Mouse (Mus musculus): Measurements from ENCODE around the gene Tbc1d19. TPM values are rescaled to one million over a fixed set of nuclear protein-coding genes. Genes with fewer than 3 reads are reported as not detected.

The Tbc1d19 gene
- polyA plus RNA-seq (2021), result 60.6 TPM

DNA sequence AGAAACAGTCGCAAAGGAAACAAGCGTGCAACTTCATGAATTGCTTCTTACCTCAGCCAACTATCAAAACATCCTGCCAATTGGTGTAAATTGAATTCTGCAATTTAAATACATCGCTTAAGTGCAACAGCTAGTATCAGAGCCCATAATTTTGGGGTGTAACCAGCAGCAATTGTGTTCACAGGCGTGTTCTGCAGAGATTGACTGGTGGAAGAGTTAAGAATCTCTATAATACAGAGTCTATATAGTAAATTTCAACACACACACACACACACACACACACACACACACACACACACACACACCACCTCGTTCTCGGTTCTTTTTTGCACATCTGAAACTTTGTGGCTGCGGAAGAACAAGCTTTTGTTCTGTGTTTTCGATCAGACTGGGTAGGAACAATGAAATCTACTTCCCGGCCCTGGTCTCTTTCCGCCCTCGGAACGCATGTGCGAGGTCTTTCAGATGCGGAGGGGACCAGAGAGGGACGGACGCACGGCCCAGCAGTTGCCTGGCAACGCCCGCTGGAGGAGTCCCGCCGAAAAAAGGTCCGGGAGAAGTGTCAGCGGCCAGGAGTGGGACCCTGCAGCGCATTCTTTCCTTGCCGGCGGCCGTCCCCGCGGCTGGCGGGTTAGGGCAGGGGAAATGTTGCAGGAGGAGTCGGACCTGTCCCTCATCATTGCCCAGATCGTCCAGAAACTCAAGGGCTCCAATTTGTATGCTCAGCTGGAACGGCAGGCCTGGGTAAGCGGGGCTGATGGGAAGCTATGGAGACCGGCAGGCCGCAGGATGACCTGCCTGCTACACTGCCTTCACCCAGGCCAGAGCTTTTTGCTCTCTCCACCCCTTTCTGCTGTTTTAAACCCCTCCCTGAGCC, at the start of gene Tbc1d19:
TSS of gene Tbc1d19 (plus strand) at position 492 of the 877 bp plus-strand sequence.
- CTCF ChIA-PET, result no interaction called here
- in situ Hi-C loops (cut with MboI; ENCODE audit: low pct_unique_long_range_greater_than_20kb), result no loop called here
- no peaks in the 10 kb centered on the region for H3K27me3 ChIP-seq
- peak; percentile 49 for DNase-seq (ENCODE audit: low read depth, low spot score)
- POLR2A ChIA-PET, result interaction anchor here (0.6 to 1.4 kb wide), 3 partner anchors 20 to 295 kb away, joined by 3 to 5 read pairs (median 4); no protein-coding TSS in a partner anchor
- no peak for TF ChIP-seq CTCF (IDR thresholded peaks at IDR 0.05)
- peak; percentile 98 for ATAC-seq

GRCm38 (mm10) chr5:53759912-53760311, 49.5 kb upstream of the Tbc1d19 start:
- ChIA-PET CTCF (interaction anchor here (1.0 kb wide), 1 partner anchor 23 kb away, joined by 3 read pairs; no protein-coding TSS in a partner anchor), POLR2A (no interaction called here)
- DNase-seq (ENCODE audit: low read depth, low spot score) (no peak), ATAC-seq (no peak)
- in situ Hi-C loops (cut with MboI; ENCODE audit: low pct_unique_long_range_greater_than_20kb), result no loop called here
- TF ChIP-seq CTCF (IDR thresholded peaks at IDR 0.05), result no peak
- peaks cover 6% of the 10 kb centered on the region for H3K27me3 ChIP-seq

- H3K27me3 ChIP-seq, result no peaks in the 10 kb centered on the region
- POLR2A ChIA-PET, result no interaction called here
- CTCF ChIA-PET, result interaction anchor here (1.0 kb wide), 1 partner anchor 24 kb away, joined by 3 read pairs; no protein-coding TSS in a partner anchor
- ATAC-seq (no peak), DNase-seq (ENCODE audit: low read depth, low spot score) (no peak)
- TF ChIP-seq CTCF (IDR thresholded peaks at IDR 0.05), result no peak
- in situ Hi-C loops (cut with MboI; ENCODE audit: low pct_unique_long_range_greater_than_20kb), result no loop called here
Measured at GRCm38 (mm10) chr5:53760914-53761313, 48.5 kb upstream of the Tbc1d19 start.

DNA sequence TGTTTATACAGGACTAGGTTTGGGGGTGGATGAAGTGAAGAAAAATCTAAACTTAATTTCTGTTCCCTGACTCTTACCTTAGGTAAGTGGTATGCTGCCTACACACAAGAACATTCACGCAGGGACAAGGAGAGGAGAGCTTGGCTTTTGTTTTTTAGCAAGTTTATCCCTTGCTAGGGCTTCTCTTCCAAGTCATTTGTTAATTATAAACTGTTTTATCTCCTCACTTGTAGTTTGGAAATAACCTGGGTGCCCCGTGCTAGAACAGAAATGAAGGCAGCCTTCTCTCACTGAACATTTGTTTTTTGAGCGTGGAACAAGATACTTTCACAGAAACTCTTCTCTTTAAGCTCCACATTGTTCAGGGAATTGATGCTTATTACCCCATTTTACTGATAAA, 48.1 kb upstream of the Tbc1d19 start:
- ChIA-PET POLR2A (no interaction called here), CTCF (interaction anchor here (0.9 kb wide), 1 partner anchor 34 kb away, joined by 3 read pairs; no protein-coding TSS in a partner anchor)
- no peak for TF ChIP-seq CTCF (IDR thresholded peaks at IDR 0.05)
- ATAC-seq (no peak), DNase-seq (ENCODE audit: low read depth, low spot score) (no peak)
- H3K27me3 ChIP-seq, result no peaks in the 10 kb centered on the region
- in situ Hi-C loops (cut with MboI; ENCODE audit: low pct_unique_long_range_greater_than_20kb), result no loop called here

- no peak for ATAC-seq
- in situ Hi-C loops (cut with MboI; ENCODE audit: low pct_unique_long_range_greater_than_20kb), result no loop called here
- H3K27me3 ChIP-seq, result peaks cover 10% of the 10 kb centered on the region
- ChIA-PET CTCF (no interaction called here), POLR2A (interaction anchor here (0.6 kb wide), 1 partner anchor 435 kb away, joined by 3 read pairs; no protein-coding TSS in a partner anchor)
- TF ChIP-seq CTCF (IDR thresholded peaks at IDR 0.05), result no peak
- no peak for DNase-seq (ENCODE audit: low read depth, low spot score)
Measured at GRCm38 (mm10) chr5:53784818-53785520, 24.4 kb upstream of the Tbc1d19 start.

DNA sequence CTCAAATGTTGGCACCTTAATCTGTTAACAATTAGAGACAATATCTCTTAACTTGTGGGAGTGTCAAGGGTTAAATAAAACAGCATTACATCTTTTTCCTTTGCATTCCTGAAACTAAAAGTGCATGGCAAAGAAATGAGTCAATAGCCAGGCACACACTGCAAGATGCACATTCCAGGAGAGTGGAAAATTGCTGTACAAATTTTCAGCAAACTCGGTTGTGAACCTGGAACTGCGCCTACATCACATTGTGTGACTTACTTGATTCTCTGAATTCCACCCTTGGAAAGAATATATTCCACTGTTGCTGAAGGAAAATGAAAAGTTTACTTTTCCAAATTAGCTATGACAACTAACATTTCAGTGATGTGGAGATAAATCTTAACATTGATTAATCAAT, 8.0 kb upstream of the Tbc1d19 start:
- CTCF ChIA-PET, result no interaction called here
- H3K27me3 ChIP-seq, result no peaks in the 10 kb centered on the region
- DNase-seq (ENCODE audit: low read depth, low spot score), result no peak
- no peak for TF ChIP-seq CTCF (IDR thresholded peaks at IDR 0.05)
- in situ Hi-C loops (cut with MboI; ENCODE audit: low pct_unique_long_range_greater_than_20kb), result no loop called here
- POLR2A ChIA-PET, result no interaction called here
- ATAC-seq, result peak; percentile 74

DNA sequence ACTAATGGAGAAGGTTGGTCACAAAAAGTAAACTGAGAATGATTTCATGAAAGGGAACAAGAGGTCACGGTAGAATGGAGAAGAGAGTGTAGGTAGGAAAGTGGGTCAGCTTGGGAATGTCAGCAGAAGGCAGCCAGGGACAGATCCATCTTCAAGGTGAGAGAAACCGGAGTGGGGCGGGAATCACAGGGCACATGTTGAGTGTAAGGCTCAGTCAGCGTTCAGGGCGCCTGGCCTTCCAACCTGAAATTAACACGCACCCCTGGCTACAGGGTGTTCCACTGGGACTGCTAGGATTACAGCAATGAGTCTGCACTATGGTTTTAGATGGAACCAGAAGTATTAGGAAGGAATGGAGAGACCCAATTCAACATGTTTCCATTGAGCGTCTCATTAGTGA, 10.3 kb downstream of the Tbc1d19 start:
- ChIA-PET POLR2A (no interaction called here), CTCF (no interaction called here)
- no peak for DNase-seq (ENCODE audit: low read depth, low spot score)
- no peak for ATAC-seq
- no peak for TF ChIP-seq CTCF (IDR thresholded peaks at IDR 0.05)
- in situ Hi-C loops (cut with MboI; ENCODE audit: low pct_unique_long_range_greater_than_20kb), result no loop called here
- no peaks in the 10 kb centered on the region for H3K27me3 ChIP-seq

DNA sequence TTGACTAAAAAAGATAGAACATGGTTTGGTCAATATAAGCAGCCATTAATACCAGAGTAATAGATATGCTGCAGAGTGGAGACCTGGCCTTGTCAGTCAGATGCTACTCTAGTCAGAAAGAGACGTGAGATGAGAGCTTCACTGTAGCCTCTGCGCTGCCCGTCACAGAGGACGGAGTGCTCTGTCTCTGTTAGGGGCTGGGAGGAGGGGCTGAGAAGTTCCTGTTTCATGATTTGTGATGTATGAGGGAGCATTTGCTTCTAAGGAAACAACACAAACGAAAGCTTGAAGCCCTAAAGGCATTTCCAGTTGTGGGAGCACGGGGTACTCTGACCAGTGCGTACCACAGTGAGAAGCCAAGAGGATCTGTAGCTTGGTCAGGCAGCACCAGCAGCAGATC, 16.5 kb downstream of the Tbc1d19 start:
- ChIA-PET POLR2A (interaction anchor here (1.2 kb wide), 1 partner anchor 8 kb away, joined by 4 read pairs; no protein-coding TSS in a partner anchor), CTCF (interaction anchor here (1.1 to 1.7 kb wide), 4 partner anchors 9 to 21 kb away, joined by 3 to 6 read pairs (median 4); no protein-coding TSS in a partner anchor)
- ATAC-seq, result no peak
- no peaks in the 10 kb centered on the region for H3K27me3 ChIP-seq
- in situ Hi-C loops (cut with MboI; ENCODE audit: low pct_unique_long_range_greater_than_20kb), result no loop called here
- no peak for DNase-seq (ENCODE audit: low read depth, low spot score)
- TF ChIP-seq CTCF (IDR thresholded peaks at IDR 0.05), result no peak

DNA sequence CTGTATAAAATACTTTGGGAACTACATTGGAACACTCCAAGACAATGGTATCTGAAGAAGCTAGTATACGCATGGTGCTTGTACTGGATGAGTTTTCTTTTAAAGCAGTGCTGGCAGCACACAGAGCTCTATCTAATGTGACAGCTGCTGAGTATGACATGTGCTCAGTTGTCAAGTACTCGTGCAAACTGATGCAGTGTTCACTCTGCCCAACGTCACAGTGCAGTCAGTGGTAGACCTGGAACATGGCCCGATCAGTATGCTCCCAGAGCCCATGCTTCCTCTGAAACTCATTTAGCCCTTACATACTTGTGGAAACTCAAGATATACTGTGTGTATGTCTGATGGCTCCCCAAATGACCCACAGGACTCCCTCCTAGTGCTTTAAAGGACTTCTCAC, 25.1 kb downstream of the Tbc1d19 start:
- ChIA-PET POLR2A (no interaction called here), CTCF (interaction anchor here (0.8 kb wide), 1 partner anchor 9 kb away, joined by 3 read pairs; no protein-coding TSS in a partner anchor)
- no peaks in the 10 kb centered on the region for H3K27me3 ChIP-seq
- DNase-seq (ENCODE audit: low read depth, low spot score), result no peak
- in situ Hi-C loops (cut with MboI; ENCODE audit: low pct_unique_long_range_greater_than_20kb), result no loop called here
- no peak for ATAC-seq
- TF ChIP-seq CTCF (IDR thresholded peaks at IDR 0.05), result no peak

GRCm38 (mm10) chr5:53841256-53841655, 31.9 kb downstream of the Tbc1d19 start:
- in situ Hi-C loops (cut with MboI; ENCODE audit: low pct_unique_long_range_greater_than_20kb), result no loop called here
- DNase-seq (ENCODE audit: low read depth, low spot score) (no peak), ATAC-seq (no peak)
- ChIA-PET CTCF (interaction anchor here (1.4 kb wide), 1 partner anchor 14 kb away, joined by 4 read pairs; no protein-coding TSS in a partner anchor), POLR2A (no interaction called here)
- TF ChIP-seq CTCF (IDR thresholded peaks at IDR 0.05), result no peak
- no peaks in the 10 kb centered on the region for H3K27me3 ChIP-seq
